Mouse (Mus musculus): ENCODE measurements around the gene Pbx3. TPM values are rescaled to one million over a fixed set of nuclear protein-coding genes. Genes with fewer than 3 reads are reported as not detected.

The Pbx3 gene
- polyA plus RNA-seq, 1 experiment from 2014 or later = 16.2 TPM

- no peak for ATAC-seq (replicated peaks; ENCODE audit: extremely low read depth, insufficient read depth, low FRiP score)
These were observed 222.4 kb downstream of the Pbx3 start for GRCm38 (mm10) chr2:34150560-34150959.

DNA sequence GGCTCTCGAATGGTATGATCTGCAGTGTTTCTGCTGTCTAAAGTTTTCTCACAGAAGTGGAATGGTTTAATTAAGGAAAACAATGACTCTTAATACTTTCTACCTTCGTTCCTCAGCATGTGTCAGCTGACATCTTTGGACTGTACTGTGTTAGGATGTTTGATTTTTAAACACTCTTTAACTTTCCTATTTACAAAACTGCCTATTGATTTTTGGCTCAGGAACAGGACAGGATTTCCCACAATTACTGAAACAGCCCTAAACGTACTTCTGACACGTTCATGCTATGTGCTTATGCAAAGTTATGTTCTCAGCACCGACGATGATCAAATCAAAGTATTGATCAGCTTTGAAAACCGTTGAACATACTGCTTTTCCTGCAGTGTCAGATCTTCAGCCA is 224.7 kb downstream of the Pbx3 start:
- Histone ChIP-seq H3K9me3 (replicated peaks; ENCODE audit: control insufficient read depth, low read length) (no peaks in the 10 kb centered on the region), H3K4me3 (ENCODE audit: low read length) (no peak overlapping the region), H3K27me3 (ENCODE audit: control insufficient read depth, insufficient read depth, low read length) (no peaks in the 10 kb centered on the region), H3K9ac (ENCODE audit: low read length) (no peak overlapping the region), H3K36me3 (ENCODE audit: control insufficient read depth, insufficient read depth) (no peaks in the 10 kb centered on the region), H3K27ac (ENCODE audit: low read length) (no peak overlapping the region), H3K4me1 (ENCODE audit: control insufficient read depth, insufficient read depth, low read length) (no peaks in the 10 kb centered on the region), H3K4me2 (ENCODE audit: low read depth, low read length) (no peak overlapping the region)
- ATAC-seq (replicated peaks; ENCODE audit: extremely low read depth, insufficient read depth, low FRiP score) = no peak
- 70% methylated on average over 7 of the region's 7 CpGs for WGBS

More at GRCm38 (mm10) chr2:34150560-34150959, 222.4 kb downstream of the Pbx3 start:
- Histone ChIP-seq H3K27ac (ENCODE audit: low read length) (no peak overlapping the region), H3K9ac (ENCODE audit: low read length) (no peak overlapping the region), H3K27me3 (ENCODE audit: control insufficient read depth, insufficient read depth, low read length) (no peaks in the 10 kb centered on the region), H3K36me3 (ENCODE audit: control insufficient read depth, insufficient read depth) (no peaks in the 10 kb centered on the region), H3K9me3 (replicated peaks; ENCODE audit: control insufficient read depth, low read length) (no peaks in the 10 kb centered on the region), H3K4me3 (ENCODE audit: low read length) (no peak overlapping the region), H3K4me2 (ENCODE audit: low read depth, low read length) (no peak overlapping the region), H3K4me1 (ENCODE audit: control insufficient read depth, insufficient read depth, low read length) (no peaks in the 10 kb centered on the region)
- 87% methylated on average over 4 of the region's 4 CpGs for WGBS

DNA sequence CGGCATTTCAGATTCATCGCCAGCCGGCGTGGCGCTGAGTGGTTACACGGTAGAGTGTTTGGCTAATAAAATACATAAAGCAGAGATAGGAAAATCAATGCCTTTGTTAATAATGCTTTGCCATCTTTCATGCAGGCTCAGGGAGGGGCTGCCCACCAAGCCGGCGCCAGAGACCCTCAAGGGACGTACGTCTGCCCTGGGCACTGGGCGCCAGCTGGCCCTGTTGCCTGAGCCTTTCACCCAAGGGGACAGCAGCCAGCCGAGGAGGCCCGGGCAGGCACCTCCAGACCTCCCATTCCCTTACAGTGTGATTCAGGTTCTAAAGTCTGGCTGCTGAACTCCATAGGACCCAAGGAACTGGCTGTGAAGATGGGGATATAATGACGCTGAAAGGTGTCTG is 225.5 kb downstream of the Pbx3 start:
- Histone ChIP-seq H3K36me3 (ENCODE audit: control insufficient read depth, insufficient read depth) (no peaks in the 10 kb centered on the region), H3K27me3 (ENCODE audit: control insufficient read depth, insufficient read depth, low read length) (no peaks in the 10 kb centered on the region), H3K9ac (ENCODE audit: low read length) (no peak overlapping the region), H3K9me3 (replicated peaks; ENCODE audit: control insufficient read depth, low read length) (no peaks in the 10 kb centered on the region), H3K27ac (ENCODE audit: low read length) (no peak overlapping the region), H3K4me2 (ENCODE audit: low read depth, low read length) (no peak overlapping the region), H3K4me1 (ENCODE audit: control insufficient read depth, insufficient read depth, low read length) (no peaks in the 10 kb centered on the region), H3K4me3 (ENCODE audit: low read length) (no peak overlapping the region)
- ATAC-seq (replicated peaks; ENCODE audit: extremely low read depth, insufficient read depth, low FRiP score) = no peak
- 89% methylated on average over 14 of the region's 14 CpGs for WGBS

GRCm38 (mm10) chr2:34147036-34147435 is 225.9 kb downstream of the Pbx3 start:
- no peak overlapping the region for H3K4me2 ChIP-seq (ENCODE audit: low read depth, low read length)
- H3K36me3 ChIP-seq (ENCODE audit: control insufficient read depth, insufficient read depth) = no peaks in the 10 kb centered on the region
- H3K4me3 ChIP-seq (ENCODE audit: low read length) = no peak overlapping the region
- ATAC-seq (replicated peaks; ENCODE audit: extremely low read depth, insufficient read depth, low FRiP score) = no peak
- WGBS = 77% methylated on average over 4 of the region's 4 CpGs
- H3K4me1 ChIP-seq (ENCODE audit: control insufficient read depth, insufficient read depth, low read length) = no peaks in the 10 kb centered on the region
- no peaks in the 10 kb centered on the region for H3K9me3 ChIP-seq (replicated peaks; ENCODE audit: control insufficient read depth, low read length)
- no peak overlapping the region for H3K27ac ChIP-seq (ENCODE audit: low read length)
- no peaks in the 10 kb centered on the region for H3K27me3 ChIP-seq (ENCODE audit: control insufficient read depth, insufficient read depth, low read length)
- H3K9ac ChIP-seq (ENCODE audit: low read length) = no peak overlapping the region

DNA sequence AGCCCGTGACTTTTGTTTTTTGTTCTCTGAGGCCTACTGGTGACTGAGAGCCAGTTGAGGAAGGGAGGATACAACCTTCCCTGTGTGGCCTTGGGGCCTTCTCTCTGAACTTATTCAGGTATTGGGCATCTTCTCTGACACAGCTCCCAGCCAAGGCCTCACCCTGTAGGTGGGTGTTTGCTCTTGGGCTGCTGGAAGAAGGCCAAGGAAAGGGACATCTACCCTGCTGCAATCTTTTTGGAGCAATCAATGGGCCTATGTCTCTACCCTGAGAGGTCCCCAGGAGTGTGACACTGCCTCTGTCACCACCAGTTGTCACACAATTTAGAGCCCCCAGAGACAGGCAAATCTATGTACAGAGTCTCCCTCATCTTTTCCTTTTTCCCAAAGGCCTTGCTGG is 226.5 kb downstream of the Pbx3 start:
- H3K4me2 ChIP-seq (ENCODE audit: low read depth, low read length) = no peak overlapping the region
- WGBS = 94% methylated on average over 1 of the region's 1 CpGs
- no peak overlapping the region for H3K27ac ChIP-seq (ENCODE audit: low read length)
- H3K36me3 ChIP-seq (ENCODE audit: control insufficient read depth, insufficient read depth) = no peaks in the 10 kb centered on the region
- H3K4me3 ChIP-seq (ENCODE audit: low read length) = no peak overlapping the region
- H3K9ac ChIP-seq (ENCODE audit: low read length) = no peak overlapping the region
- ATAC-seq (replicated peaks; ENCODE audit: extremely low read depth, insufficient read depth, low FRiP score) = no peak
- H3K9me3 ChIP-seq (replicated peaks; ENCODE audit: control insufficient read depth, low read length) = no peaks in the 10 kb centered on the region
- H3K4me1 ChIP-seq (ENCODE audit: control insufficient read depth, insufficient read depth, low read length) = no peaks in the 10 kb centered on the region
- no peaks in the 10 kb centered on the region for H3K27me3 ChIP-seq (ENCODE audit: control insufficient read depth, insufficient read depth, low read length)

- no peak for ATAC-seq (replicated peaks; ENCODE audit: extremely low read depth, insufficient read depth, low FRiP score)
- WGBS = 78% methylated on average over 5 of the region's 5 CpGs
These were observed 233.3 kb downstream of the Pbx3 start for GRCm38 (mm10) chr2:34139470-34140158.

GRCm38 (mm10) chr2:34135316-34135715 is 237.6 kb downstream of the Pbx3 start:
- Histone ChIP-seq H3K27me3 (ENCODE audit: control insufficient read depth, insufficient read depth, low read length) (no peaks in the 10 kb centered on the region; the same call in 1 of the 2 replicates), H3K9ac (ENCODE audit: low read length) (no peak overlapping the region), H3K9me3 (replicated peaks; ENCODE audit: control insufficient read depth, low read length) (no peaks in the 10 kb centered on the region), H3K4me1 (ENCODE audit: control insufficient read depth, insufficient read depth, low read length) (no peaks in the 10 kb centered on the region), H3K4me3 (ENCODE audit: low read length) (no peak overlapping the region), H3K27ac (ENCODE audit: low read length) (no peak overlapping the region), H3K4me2 (ENCODE audit: low read depth, low read length) (no peak overlapping the region), H3K36me3 (ENCODE audit: control insufficient read depth, insufficient read depth) (no peaks in the 10 kb centered on the region)
- no peak for ATAC-seq (replicated peaks; ENCODE audit: extremely low read depth, insufficient read depth, low FRiP score)
- 85% methylated on average over 7 of the region's 7 CpGs for WGBS

More at GRCm38 (mm10) chr2:34139470-34140158, 233.3 kb downstream of the Pbx3 start:
- no peak overlapping the region for H3K27ac ChIP-seq (ENCODE audit: low read length)
- H3K27me3 ChIP-seq (ENCODE audit: control insufficient read depth, insufficient read depth, low read length) = no peaks in the 10 kb centered on the region
- no peaks in the 10 kb centered on the region for H3K36me3 ChIP-seq (ENCODE audit: control insufficient read depth, insufficient read depth)
- no peaks in the 10 kb centered on the region for H3K9me3 ChIP-seq (replicated peaks; ENCODE audit: control insufficient read depth, low read length)
- H3K9ac ChIP-seq (ENCODE audit: low read length) = no peak overlapping the region
- no peak overlapping the region for H3K4me3 ChIP-seq (ENCODE audit: low read length)
- no peak overlapping the region for H3K4me2 ChIP-seq (ENCODE audit: low read depth, low read length)
- no peaks in the 10 kb centered on the region for H3K4me1 ChIP-seq (ENCODE audit: control insufficient read depth, insufficient read depth, low read length)

GRCm38 (mm10) chr2:34132751-34133150 is 240.2 kb downstream of the Pbx3 start:
- Histone ChIP-seq H3K4me3 (ENCODE audit: low read length) (no peak overlapping the region), H3K27me3 (ENCODE audit: control insufficient read depth, insufficient read depth, low read length) (no peaks in the 10 kb centered on the region; the same call in 1 of the 2 replicates), H3K4me2 (ENCODE audit: low read depth, low read length) (no peak overlapping the region), H3K4me1 (ENCODE audit: control insufficient read depth, insufficient read depth, low read length) (no peaks in the 10 kb centered on the region), H3K36me3 (ENCODE audit: control insufficient read depth, insufficient read depth) (no peaks in the 10 kb centered on the region), H3K9ac (ENCODE audit: low read length) (no peak overlapping the region), H3K27ac (ENCODE audit: low read length) (no peak overlapping the region), H3K9me3 (replicated peaks; ENCODE audit: control insufficient read depth, low read length) (no peaks in the 10 kb centered on the region)
- 84% methylated on average over 1 of the region's 1 CpGs for WGBS
- ATAC-seq (replicated peaks; ENCODE audit: extremely low read depth, insufficient read depth, low FRiP score) = no peak

- no peak for ATAC-seq (replicated peaks; ENCODE audit: extremely low read depth, insufficient read depth, low FRiP score)
- no peak overlapping the region for H3K27ac ChIP-seq (ENCODE audit: low read length)
- H3K4me3 ChIP-seq (ENCODE audit: low read length) = no peak overlapping the region
- WGBS = 56% methylated on average over 13 of the region's 13 CpGs
- no peak overlapping the region for H3K4me2 ChIP-seq (ENCODE audit: low read depth, low read length)
- H3K4me1 ChIP-seq (ENCODE audit: control insufficient read depth, insufficient read depth, low read length) = no peaks in the 10 kb centered on the region
- no peak overlapping the region for H3K9ac ChIP-seq (ENCODE audit: low read length)
- H3K9me3 ChIP-seq (replicated peaks; ENCODE audit: control insufficient read depth, low read length) = no peaks in the 10 kb centered on the region
- no peaks in the 10 kb centered on the region for H3K36me3 ChIP-seq (ENCODE audit: control insufficient read depth, insufficient read depth)
- no peaks in the 10 kb centered on the region; the same call in 1 of the 2 replicates for H3K27me3 ChIP-seq (ENCODE audit: control insufficient read depth, insufficient read depth, low read length)
These were observed 243.2 kb downstream of the Pbx3 start for GRCm38 (mm10) chr2:34129674-34130267.

Data from heart, embryonic 16.5 days (tissue).